Mouse (Mus musculus) right cerebral cortex, adult 2 months (tissue): ENCODE results near the gene Gnas.
"Not testable (repeated sequence)": the region's sequence is repeated elsewhere in the genome, so short reads cannot be mapped to it uniquely, and the experiment has no call there.

Experiments
- DNase-seq, 2 experiments: peaks; one replicate each; pipeline ENCODE4 v3.0.0; 2021 to 2022; ENCODE audit warnings: low spot score in 2 of 2

The Gnas gene

GRCm38 (mm10) chr2:174294457-174294856 lies 10.3 kb downstream of the Gnas start:
- no peak for DNase-seq

DNA sequence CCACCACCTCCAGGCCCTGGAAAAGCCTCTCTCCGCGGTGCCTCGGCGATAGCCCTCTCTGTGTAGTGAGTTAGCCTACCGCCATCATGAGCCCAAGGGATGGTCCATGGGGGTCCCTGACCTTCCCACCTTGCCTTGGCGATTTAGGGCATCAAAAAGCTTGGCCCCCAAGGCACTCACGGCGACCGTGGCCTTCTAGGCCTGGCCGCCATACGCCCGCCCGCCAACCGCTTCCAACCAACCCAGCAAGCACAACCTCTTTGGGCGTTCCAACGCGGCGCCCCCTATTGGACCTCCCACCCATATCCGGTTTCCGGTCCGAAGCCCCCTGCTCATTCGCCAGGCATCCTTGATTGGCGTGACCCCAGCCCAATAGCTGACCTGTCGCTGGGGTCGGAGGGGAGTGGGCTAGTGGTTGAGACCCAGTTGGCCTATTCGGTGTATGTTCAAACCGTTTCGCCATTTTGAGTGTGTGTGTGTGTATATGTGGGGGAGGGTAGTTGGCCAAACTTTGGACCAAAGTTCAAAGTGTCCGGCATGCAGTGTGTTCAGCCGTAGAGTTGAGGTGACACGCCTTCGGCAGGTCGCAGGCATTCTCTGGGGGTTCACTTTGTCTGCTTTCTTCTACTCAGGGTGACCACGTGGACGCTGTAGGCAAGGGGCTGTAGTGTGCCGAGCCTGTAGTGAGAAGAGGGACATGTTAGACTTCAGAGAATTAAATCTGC lies 11.2 kb downstream of the Gnas start:
- peak in 1 of 2 experiments; percentile 41 for DNase-seq

GRCm38 (mm10) chr2:174295900-174296465 lies 11.9 kb downstream of the Gnas start:
- DNase-seq = no peak

- no peak for DNase-seq
Measured at GRCm38 (mm10) chr2:174297086-174297571, 13.0 kb downstream of the Gnas start.

GRCm38 (mm10) chr2:174297851-174298250 lies 13.7 kb downstream of the Gnas start:
- DNase-seq = no peak

DNA sequence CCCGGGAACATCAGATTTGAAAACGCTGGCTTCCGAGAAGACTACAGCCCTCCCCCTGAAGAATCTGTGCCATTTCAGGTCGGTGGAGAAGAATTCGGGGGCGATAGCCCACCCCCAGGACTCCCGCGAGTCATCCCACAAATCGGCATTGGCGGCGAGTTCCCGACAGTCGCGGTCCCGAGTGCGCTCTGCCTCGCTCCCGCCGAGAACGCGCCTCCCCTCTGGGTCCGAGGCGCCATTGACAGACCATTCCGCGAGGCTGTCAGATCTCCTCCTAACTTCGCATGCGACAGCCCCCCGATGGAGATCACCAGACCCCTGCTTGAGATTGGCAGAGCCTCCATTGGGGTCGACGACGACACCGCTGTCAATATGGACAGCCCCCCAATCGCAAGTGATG lies 14.4 kb downstream of the Gnas start:
- DNase-seq = no peak

- no peak for DNase-seq
Measured at GRCm38 (mm10) chr2:174299091-174299770, 15.1 kb downstream of the Gnas start.

GRCm38 (mm10) chr2:174299771-174300160 lies 15.6 kb downstream of the Gnas start:
- DNase-seq = no peak

- no peak for DNase-seq
Measured at GRCm38 (mm10) chr2:174300186-174300585, 16.1 kb downstream of the Gnas start.

DNA sequence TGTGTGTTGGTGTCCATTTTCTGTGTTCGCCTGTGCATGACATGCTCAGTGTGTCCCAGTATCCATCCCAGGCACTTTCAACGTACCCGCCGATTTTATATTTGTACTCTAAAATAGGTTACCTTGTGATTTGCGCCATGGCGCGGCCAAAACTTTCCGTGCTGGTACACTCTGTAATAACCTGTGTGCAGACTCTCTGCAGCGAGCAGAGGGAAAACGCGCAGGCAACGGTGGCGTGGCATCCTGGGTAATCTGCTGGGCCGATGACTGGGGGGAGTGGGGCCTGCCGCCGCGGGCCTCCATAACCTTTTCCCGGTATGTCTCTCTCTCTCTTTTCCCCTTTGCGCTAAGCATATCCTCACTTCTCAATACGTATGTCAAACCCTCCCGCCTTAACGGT lies 16.5 kb downstream of the Gnas start:
- no peak for DNase-seq

DNA sequence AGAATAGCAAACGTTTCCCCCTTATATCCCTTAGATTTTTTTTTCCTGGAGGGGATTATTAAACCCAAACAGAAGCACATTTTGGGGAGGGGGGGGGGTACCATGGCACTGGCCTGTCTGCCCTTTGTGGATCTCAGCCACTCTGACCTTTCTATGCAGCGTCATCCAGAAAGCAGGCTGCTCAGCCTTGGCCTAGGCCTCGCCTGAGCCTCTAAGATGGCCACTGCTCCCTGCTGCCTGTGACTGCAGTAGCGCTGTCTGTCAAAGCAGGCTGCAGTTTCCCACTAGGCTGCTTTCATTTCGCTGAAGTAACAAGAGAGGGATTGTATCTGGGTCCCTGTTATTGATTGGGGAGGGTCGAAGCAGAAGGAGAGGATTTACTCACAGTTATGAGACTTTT lies 18.4 kb downstream of the Gnas start:
- no peak for DNase-seq

GRCm38 (mm10) chr2:174305646-174306045 lies 21.5 kb downstream of the Gnas start:
- no peak for DNase-seq

DNA sequence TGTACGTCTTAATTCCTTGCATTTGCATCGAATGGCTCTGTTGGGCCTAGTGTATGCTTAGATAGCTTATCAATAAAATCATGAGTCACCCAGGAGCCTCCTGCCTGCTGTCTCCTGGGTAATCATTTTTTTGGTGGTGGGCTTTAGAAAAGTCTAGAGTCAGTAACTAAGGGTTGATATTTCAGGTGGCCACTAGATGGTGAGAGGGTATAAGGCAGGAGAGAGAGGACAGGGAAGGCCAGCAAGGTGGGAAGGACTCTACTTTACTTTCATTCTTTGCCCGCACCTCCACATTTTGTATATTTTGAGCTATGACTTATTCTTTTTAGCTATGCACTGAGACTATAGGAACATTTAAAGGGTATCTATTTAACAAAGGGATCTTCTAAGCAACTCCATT lies 23.8 kb downstream of the Gnas start:
- no peak for DNase-seq

- peak; percentile 68 to 73 for DNase-seq
Measured at GRCm38 (mm10) chr2:174310913-174311514, 26.9 kb downstream of the Gnas start.

DNA sequence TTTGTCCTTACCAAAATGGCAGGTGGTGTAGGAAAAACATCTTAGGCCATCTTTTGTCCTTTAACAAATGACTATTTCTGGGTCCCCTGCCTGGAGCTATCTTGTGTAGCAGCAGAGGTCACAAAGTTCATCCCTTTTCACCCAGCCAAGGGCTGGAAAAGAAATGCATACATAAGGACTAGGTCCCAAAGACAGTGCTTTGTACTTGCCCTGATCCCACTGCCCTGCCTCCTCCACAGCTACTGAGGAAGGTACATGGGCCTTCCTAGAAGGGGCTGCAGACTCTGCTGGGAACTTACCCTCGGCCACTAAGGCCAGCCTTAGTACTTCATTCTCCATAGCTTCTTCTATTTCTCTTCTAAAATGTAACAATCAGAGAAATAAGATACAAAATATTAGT lies 27.5 kb downstream of the Gnas start:
- DNase-seq = no peak

DNA sequence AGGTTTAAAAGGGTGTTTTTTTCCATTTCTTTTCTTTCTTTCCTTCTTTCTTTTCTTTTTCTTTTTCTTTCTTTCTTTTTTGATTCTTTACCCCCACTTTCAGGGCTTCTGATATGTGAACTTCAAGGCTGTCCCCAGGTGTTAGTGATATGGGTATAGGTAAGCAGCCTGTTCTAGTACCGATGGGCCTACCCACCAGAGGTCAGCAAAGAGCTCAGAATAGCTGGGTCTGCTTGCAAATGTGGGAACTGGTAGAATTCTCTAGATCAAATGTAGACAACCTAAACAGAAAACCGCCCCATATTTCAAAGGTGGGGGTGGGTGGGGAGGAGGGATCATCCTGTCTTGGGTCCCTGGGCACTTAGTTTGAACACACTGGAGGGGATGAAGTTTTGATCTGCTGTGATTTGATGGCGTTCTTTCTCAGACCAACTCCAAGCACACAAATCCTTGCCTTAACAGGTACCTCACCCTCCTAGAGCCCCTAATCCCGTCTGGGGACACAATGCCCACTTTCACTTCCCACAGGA lies 28.1 kb downstream of the Gnas start:
- peak; percentile 89 to 90 for DNase-seq

DNA sequence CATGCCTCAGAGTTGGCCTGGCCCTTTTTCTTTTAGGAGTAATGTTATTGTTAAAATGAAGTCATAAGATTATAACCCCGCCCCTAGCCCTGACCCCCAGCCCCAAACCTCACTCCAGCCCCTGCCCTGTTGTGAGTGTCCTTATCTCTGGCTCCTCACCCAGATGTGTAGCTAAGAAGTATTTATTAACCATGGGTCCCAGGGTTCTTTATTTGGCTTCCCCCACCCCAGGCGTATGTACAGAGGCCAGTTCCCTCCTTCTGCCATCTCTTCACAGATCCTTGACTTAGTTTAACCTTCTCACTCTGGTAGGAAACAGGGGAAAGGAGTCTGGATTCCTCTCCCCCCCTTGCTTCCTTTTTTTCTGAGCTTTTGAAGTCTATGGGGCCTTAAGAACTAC lies 28.5 kb downstream of the Gnas start:
- DNase-seq = no peak

DNA sequence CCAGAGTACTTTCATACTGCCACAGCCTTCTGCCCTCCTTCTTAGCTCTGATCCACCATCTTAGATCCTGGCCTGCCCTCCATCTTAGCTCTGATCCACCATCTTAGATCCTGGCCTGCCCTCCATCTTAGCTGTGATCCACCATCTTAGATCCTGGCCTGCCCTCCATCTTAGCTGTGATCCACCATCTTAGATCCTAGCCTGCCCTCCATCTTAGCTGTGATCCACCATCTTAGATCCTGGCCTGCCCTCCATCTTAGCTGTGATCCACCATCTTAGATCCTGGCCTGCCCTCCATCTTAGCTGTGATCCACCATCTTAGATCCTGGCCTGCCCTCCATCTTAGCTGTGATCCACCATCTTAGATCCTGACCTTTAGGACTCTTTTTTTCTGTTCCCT lies 31.3 kb downstream of the Gnas start:
- DNase-seq = not testable (repeated sequence)

GRCm38 (mm10) chr2:174316661-174317060 lies 32.5 kb downstream of the Gnas start:
- DNase-seq = no peak

DNA sequence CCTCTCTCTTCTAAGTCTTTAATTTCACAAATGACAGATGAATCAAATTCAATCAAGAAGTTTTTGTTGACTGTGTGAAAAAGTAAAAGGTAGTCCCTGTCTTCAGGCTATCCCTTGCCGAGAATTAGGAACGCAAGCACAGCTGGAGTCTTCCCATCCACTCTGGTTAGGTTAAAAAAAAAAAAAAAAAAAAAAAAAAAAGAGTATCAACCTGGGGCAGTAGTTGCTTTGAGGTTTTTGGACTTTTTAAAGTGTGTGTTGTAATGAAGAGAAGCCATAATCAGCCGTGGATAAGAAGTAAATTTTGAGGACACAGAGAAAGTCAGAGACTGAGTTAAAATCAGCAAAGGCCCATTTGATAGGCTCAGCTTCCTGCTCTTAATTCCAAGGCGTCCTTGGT lies 41.9 kb downstream of the Gnas start:
- no peak for DNase-seq

GRCm38 (mm10) chr2:174326481-174326880 lies 42.4 kb downstream of the Gnas start:
- no peak for DNase-seq

- peak; percentile 73 to 81 for DNase-seq
Measured at GRCm38 (mm10) chr2:174327295-174327981, 43.3 kb downstream of the Gnas start.
